Mouse (Mus musculus) ES-E14 (cell line): ENCODE data around the gene Aplp1. TPM values are rescaled to one million over a fixed set of nuclear protein-coding genes. Genes with fewer than 3 reads are reported as not detected.
A peak's percentile ranks its signal among the peaks of the same experiment; 100 is the strongest.

Experiments used
- DNase-seq: peaks from one replicate; pipeline ENCODE4 v3.0.0-alpha.2; 2013; ENCODE audit warnings: low read depth, low spot score
- H3K27ac ChIP-seq: 2 replicates; pipeline ENCODE4 v1.5.1; 2012; ENCODE audit warnings: low read depth, mild to moderate bottlenecking, low read length, moderate library complexity, mixed read lengths; ENCODE audit not compliant: poor library complexity, insufficient read depth, severe bottlenecking
- H3K36me3 ChIP-seq: 2 replicates; pipeline ENCODE4 v1.6.1; 2012; ENCODE audit warnings: mild to moderate bottlenecking, low read length, moderate library complexity, mixed read lengths; ENCODE audit not compliant: control insufficient read depth, poor library complexity, insufficient read depth, severe bottlenecking
- H3K4me1 ChIP-seq, 2 experiments: fragments of 150-350 bp in 1 of 2; sonication (generic) in 1 of 2; 2 replicates each; pipeline ENCODE4 v1.6.1; 2012; ENCODE audit warnings: low read length in 2 of 2, mild to moderate bottlenecking in 1 of 2, mixed read lengths in 1 of 2; ENCODE audit not compliant: control insufficient read depth in 2 of 2, insufficient read depth in 2 of 2, poor library complexity in 1 of 2
- H3K4me3 ChIP-seq, 2 experiments: fragments of 150-350 bp in 1 of 2; sonication (generic) in 1 of 2; 2 replicates each; pipeline ENCODE4 v1.5.1; 2012; ENCODE audit warnings: low read length in 2 of 2, low read depth in 1 of 2, mild to moderate bottlenecking in 1 of 2, mixed read lengths in 1 of 2; ENCODE audit not compliant: insufficient read depth in 1 of 2, poor library complexity in 1 of 2, severe bottlenecking in 1 of 2
- H3K9ac ChIP-seq: 2 replicates; pipeline ENCODE4 v1.6.1; 2012; ENCODE audit warnings: low read depth, mild to moderate bottlenecking, low read length, mixed read lengths; ENCODE audit not compliant: poor library complexity, insufficient read depth, severe bottlenecking
- H3K9me3 ChIP-seq: fragments of 150-350 bp; sonication (generic); 2 replicates; pipeline ENCODE4 v1.6.1; 2012; ENCODE audit warnings: low read depth, mild to moderate bottlenecking, low read length; ENCODE audit not compliant: control insufficient read depth, insufficient read depth
- CHD2 ChIP-seq: IDR thresholded peaks from 2 replicates; pipeline ENCODE4 v1.6.1; 2014; ENCODE audit warnings: mild to moderate bottlenecking, low read depth, low read length, inconsistent platforms
- HCFC1 ChIP-seq: IDR thresholded peaks from 2 replicates; pipeline ENCODE4 v1.6.1; 2012; ENCODE audit warnings: low read length, inconsistent platforms, borderline replicate concordance; ENCODE audit not compliant: insufficient read depth
- MAFK ChIP-seq: IDR thresholded peaks from 2 replicates; pipeline ENCODE4 v1.6.1; 2014; ENCODE audit warnings: mild to moderate bottlenecking, low read depth, low read length, inconsistent platforms; ENCODE audit not compliant: insufficient read depth
- ZC3H11A ChIP-seq: IDR thresholded peaks from 2 replicates; pipeline ENCODE4 v1.6.1; 2012; ENCODE audit warnings: low read depth, mild to moderate bottlenecking, inconsistent platforms, low read length, borderline replicate concordance
- ZNF384 ChIP-seq: IDR thresholded peaks from 2 replicates; pipeline ENCODE4 v1.6.1; 2012; ENCODE audit warnings: low read depth, low read length, inconsistent platforms
- in situ Hi-C, 2 experiments: fragments of 600-800 bp; cut with MboI; formaldehyde crosslinking; loops; one replicate each; pipeline ENCODE4 v1.15.1; 2025; ENCODE audit warnings: low sequenced_read_pairs in 2 of 2, inconsistent platforms in 1 of 2; ENCODE audit not compliant: unreplicated experiment in 2 of 2
- total RNA-seq: library from RNA; depleted of rRNA; stranded (reverse); fragments of 300-350 nt; gene quantifications from 2 replicates; pipeline ENCODE4 v1.2.3, GENCODE M21; 2012; rRNA removed

Aplp1 gene
- total RNA-seq, 1 experiment: 36.9 TPM

- H3K9me3 ChIP-seq: no peaks in the 10 kb centered on the region
Measured at GRCm38 (mm10) chr7:30394871-30395270, 50.5 kb downstream of the Aplp1 start.

GRCm38 (mm10) chr7:30394379-30394778 lies 51.0 kb downstream of the Aplp1 start:
- Histone ChIP-seq H3K9ac (no peak overlapping the region), H3K36me3 (no peaks in the 10 kb centered on the region), H3K27ac (no peak overlapping the region), H3K4me3 (no peak overlapping the region), H3K4me1 (no peaks in the 10 kb centered on the region), H3K9me3 (no peaks in the 10 kb centered on the region)
- TF ChIP-seq MAFK (no peak), HCFC1 (no peak), CHD2 (no peak), ZC3H11A (no peak)
- DNase-seq: no peak
- in situ Hi-C loops: no loop called here

More at GRCm38 (mm10) chr7:30394871-30395270, 50.5 kb downstream of the Aplp1 start:
- DNase-seq: peak; percentile 47
- Histone ChIP-seq H3K4me1 (no peaks in the 10 kb centered on the region), H3K27ac (no peak overlapping the region), H3K9ac (no peak overlapping the region), H3K4me3 (no peak overlapping the region), H3K36me3 (no peaks in the 10 kb centered on the region)
- in situ Hi-C loops: no loop called here
- TF ChIP-seq HCFC1: no peak
- TF ChIP-seq CHD2: no peak
- no peak for TF ChIP-seq MAFK
- TF ChIP-seq ZC3H11A: no peak
- no peak for TF ChIP-seq ZNF384

- Histone ChIP-seq H3K9ac (no peak overlapping the region), H3K27ac (no peak overlapping the region), H3K9me3 (no peaks in the 10 kb centered on the region), H3K4me1 (no peaks in the 10 kb centered on the region), H3K4me3 (no peak overlapping the region), H3K36me3 (no peaks in the 10 kb centered on the region)
- in situ Hi-C loops: no loop called here
- no peak for DNase-seq
- TF ChIP-seq HCFC1 (no peak), MAFK (no peak), ZC3H11A (no peak), ZNF384 (no peak), CHD2 (no peak)
Measured at GRCm38 (mm10) chr7:30393631-30394030, 51.7 kb downstream of the Aplp1 start.

DNA sequence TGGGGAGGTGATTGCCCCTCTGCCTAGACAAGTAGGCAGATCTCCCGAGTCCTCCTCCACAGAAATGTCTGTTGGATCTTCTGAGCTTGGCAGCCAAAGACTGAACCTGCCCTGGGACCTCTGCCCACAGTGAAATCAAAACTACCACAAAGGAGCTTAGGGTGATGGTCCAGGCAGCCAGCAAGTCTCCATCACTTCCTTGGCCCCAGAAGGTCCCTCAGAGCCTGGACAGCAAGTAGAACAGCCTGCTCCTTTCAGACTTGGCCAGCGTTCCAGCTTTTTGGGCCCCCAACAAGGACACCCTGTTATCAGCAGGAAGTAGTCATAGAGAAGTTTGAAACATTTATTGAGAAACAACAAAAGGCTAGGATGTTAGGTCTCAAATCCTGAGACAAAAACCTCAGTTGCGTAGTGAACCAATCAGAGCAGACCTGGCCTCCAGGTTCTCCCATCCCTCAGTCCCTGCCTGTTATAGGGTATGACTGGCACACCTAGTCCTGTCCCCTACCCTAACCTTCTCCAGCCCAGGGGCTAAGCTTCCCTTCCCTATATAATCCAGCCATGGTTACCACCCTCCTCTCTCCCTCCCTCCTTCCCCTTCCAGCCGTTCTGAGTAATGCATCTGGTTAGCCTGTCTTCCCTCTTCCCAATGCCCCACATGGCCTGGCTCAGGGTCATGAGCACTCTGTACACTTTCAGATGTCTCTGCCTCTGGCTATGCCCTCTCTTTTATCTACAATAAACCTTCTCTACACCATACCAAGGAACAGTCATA lies 52.4 kb downstream of the Aplp1 start:
- in situ Hi-C loops: no loop called here
- no peaks in the 10 kb centered on the region for H3K9me3 ChIP-seq
- H3K9ac ChIP-seq: no peak overlapping the region
- H3K4me3 ChIP-seq: no peak overlapping the region
- H3K27ac ChIP-seq: no peak overlapping the region
- no peaks in the 10 kb centered on the region for H3K36me3 ChIP-seq
- no peak for DNase-seq
- no peaks in the 10 kb centered on the region for H3K4me1 ChIP-seq
- TF ChIP-seq ZNF384: no peak
- no peak for TF ChIP-seq CHD2
- no peak for TF ChIP-seq MAFK
- TF ChIP-seq ZC3H11A: no peak
- no peak for TF ChIP-seq HCFC1

Other genes with a start within 250 kb of the Aplp1 start
- gene Capns1, start 246.7 kb downstream of the Aplp1 start, total RNA-seq: 160 and 164 TPM in 2 replicates
- 209 and 309 TPM in 2 replicates for gene Polr2i, start 213.6 kb downstream of the Aplp1 start, total RNA-seq
- gene Tbcb, start 213.3 kb downstream of the Aplp1 start, total RNA-seq: 158 and 173 TPM in 2 replicates
- gene Ovol3, start 209.8 kb downstream of the Aplp1 start, total RNA-seq: not detected in 2 replicates
- 1.2 and 2.7 TPM in 2 replicates for gene Thap8, start 165.4 kb downstream of the Aplp1 start, total RNA-seq
- gene Wdr62, start 165.1 kb downstream of the Aplp1 start, total RNA-seq: 21.6 and 30.5 TPM in 2 replicates
- 4.4 and 5.4 TPM in 2 replicates for gene Clip3, start 153.8 kb downstream of the Aplp1 start, total RNA-seq
- gene Alkbh6, start 136.8 kb downstream of the Aplp1 start, total RNA-seq: 24.5 and 37.8 TPM in 2 replicates
- 14.5 and 25.5 TPM in 2 replicates for gene Syne4, start 130.7 kb downstream of the Aplp1 start, total RNA-seq
- 1.9 and 3.3 TPM in 2 replicates for gene E130208F15Rik, start 123.8 kb downstream of the Aplp1 start, total RNA-seq
- 6.6 and 8.5 TPM in 2 replicates for gene Sdhaf1, start 121.6 kb downstream of the Aplp1 start, total RNA-seq
- gene Lrfn3, start 82.8 kb downstream of the Aplp1 start, total RNA-seq: 2.6 and 4.4 TPM in 2 replicates
- gene Tyrobp, start 31.8 kb downstream of the Aplp1 start, total RNA-seq: not detected in 2 replicates
- not detected in 2 replicates for gene Hcst, start 25.7 kb downstream of the Aplp1 start, total RNA-seq
- gene Nfkbid, start 23.8 kb downstream of the Aplp1 start, total RNA-seq: 4.2 and 8.2 TPM in 2 replicates
- 10.7 and 29.8 TPM in 2 replicates for gene Kirrel2, start 12.2 kb upstream of the Aplp1 start, total RNA-seq
- 45.7 and 72.5 TPM in 2 replicates for gene Nphs1, start 12.8 kb upstream of the Aplp1 start, total RNA-seq
- 0.80 and 0.90 TPM in 2 replicates for gene Prodh2, start 48.1 kb upstream of the Aplp1 start, total RNA-seq
- 1.0 and 1.4 TPM in 2 replicates for gene Arhgap33, start 89.5 kb upstream of the Aplp1 start, total RNA-seq
- 1.6 and 4.1 TPM in 2 replicates for gene Hspb6, start 106.6 kb upstream of the Aplp1 start, total RNA-seq
- 6.8 and 10.8 TPM in 2 replicates for gene Proser3, start 106.8 kb upstream of the Aplp1 start, total RNA-seq
- 12.4 and 15.8 TPM in 2 replicates for gene Lin37, start 114.3 kb upstream of the Aplp1 start, total RNA-seq
- gene U2af1l4, start 117.8 kb upstream of the Aplp1 start, total RNA-seq: 56.9 and 65.8 TPM in 2 replicates
- gene Gm49396, start 117.8 kb upstream of the Aplp1 start, total RNA-seq: 4.1 and 6.8 TPM in 2 replicates
- 64.9 and 65.3 TPM in 2 replicates for gene Psenen, start 118.1 kb upstream of the Aplp1 start, total RNA-seq
- gene Igflr1, start 119.9 kb upstream of the Aplp1 start, total RNA-seq: 1.3 and 3.3 TPM in 2 replicates
- 73.7 and 98.6 TPM in 2 replicates for gene Kmt2b, start 143.2 kb upstream of the Aplp1 start, total RNA-seq
- gene Zbtb32, start 153.4 kb upstream of the Aplp1 start, total RNA-seq: 20.8 and 24.6 TPM in 2 replicates
- 1.8 and 2.5 TPM in 2 replicates for gene Upk1a, start 167.3 kb upstream of the Aplp1 start, total RNA-seq
- 478 and 576 TPM in 2 replicates for gene Cox6b1, start 180.6 kb upstream of the Aplp1 start, total RNA-seq
- 1.5 and 2.1 TPM in 2 replicates for gene Etv2, start 190.3 kb upstream of the Aplp1 start, total RNA-seq
- gene Rbm42, start 204.8 kb upstream of the Aplp1 start, total RNA-seq: 66.5 and 86.0 TPM in 2 replicates
- gene Haus5, start 219.5 kb upstream of the Aplp1 start, total RNA-seq: 25.1 and 41.4 TPM in 2 replicates
- gene Pmis2, start 226.1 kb upstream of the Aplp1 start, total RNA-seq: 0.36 and 0.37 TPM in 2 replicates